Mouse (Mus musculus): ENCODE results near the gene Nhsl2. TPM values are rescaled to one million over a fixed set of nuclear protein-coding genes. Genes with fewer than 3 reads are reported as not detected.

Gene Nhsl2
- polyA plus RNA-seq, 1 experiment from 2014 or later: 4.5 TPM

GRCm38 (mm10) chrX:102036866-102037361 lies 187.7 kb downstream of the Nhsl2 start:
- H3K9me3 ChIP-seq (ENCODE audit: control insufficient read depth, low read length): no peaks in the 10 kb centered on the region
- 78% methylated on average over 3 of the region's 3 CpGs for WGBS
- no peak for ATAC-seq (ENCODE audit: low read depth)
- H3K4me3 ChIP-seq (ENCODE audit: low read depth, low read length): no peak overlapping the region
- no peak overlapping the region for H3K27ac ChIP-seq (ENCODE audit: low read depth, low read length)
- H3K4me2 ChIP-seq (ENCODE audit: low read depth, low read length): no peak overlapping the region
- no peak overlapping the region for H3K9ac ChIP-seq (replicated peaks; ENCODE audit: low read depth, low read length)
- no peaks in the 10 kb centered on the region for H3K27me3 ChIP-seq (ENCODE audit: control insufficient read depth, insufficient read depth, low read length)
- H3K4me1 ChIP-seq (ENCODE audit: control insufficient read depth, insufficient read depth, low read length): no peaks in the 10 kb centered on the region
- no peaks in the 10 kb centered on the region for H3K36me3 ChIP-seq (ENCODE audit: control insufficient read depth, insufficient read depth, low read length)

DNA sequence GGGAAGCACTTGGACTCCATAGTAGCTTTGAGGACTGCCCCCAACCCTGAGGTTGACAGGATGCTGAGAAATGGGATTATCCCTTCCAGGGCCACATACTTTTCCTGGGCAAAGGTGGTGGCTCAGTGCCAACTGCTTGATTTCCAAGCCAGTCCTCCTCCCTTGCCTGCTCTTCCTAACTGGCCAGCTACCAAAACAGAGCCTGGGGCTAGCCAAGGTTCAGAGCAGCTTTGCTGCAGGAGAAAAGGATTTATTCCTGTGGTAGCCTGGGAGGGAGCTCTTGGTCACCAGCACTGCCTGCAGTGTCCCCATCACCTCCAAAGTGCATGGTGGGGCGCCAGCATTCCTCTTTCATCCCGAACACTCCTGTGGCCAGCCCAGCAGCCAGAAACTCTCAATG lies 188.3 kb downstream of the Nhsl2 start:
- Histone ChIP-seq H3K9me3 (ENCODE audit: control insufficient read depth, low read length) (no peaks in the 10 kb centered on the region), H3K4me3 (ENCODE audit: low read depth, low read length) (no peak overlapping the region), H3K36me3 (ENCODE audit: control insufficient read depth, insufficient read depth, low read length) (no peaks in the 10 kb centered on the region), H3K27me3 (ENCODE audit: control insufficient read depth, insufficient read depth, low read length) (no peaks in the 10 kb centered on the region), H3K27ac (ENCODE audit: low read depth, low read length) (no peak overlapping the region), H3K4me1 (ENCODE audit: control insufficient read depth, insufficient read depth, low read length) (no peaks in the 10 kb centered on the region), H3K4me2 (ENCODE audit: low read depth, low read length) (no peak overlapping the region), H3K9ac (replicated peaks; ENCODE audit: low read depth, low read length) (no peak overlapping the region)
- no peak for ATAC-seq (ENCODE audit: low read depth)
- 69% methylated on average over 2 of the region's 2 CpGs for WGBS

GRCm38 (mm10) chrX:102041562-102041961 lies 192.4 kb downstream of the Nhsl2 start:
- H3K4me2 ChIP-seq (ENCODE audit: low read depth, low read length): no peak overlapping the region
- H3K9me3 ChIP-seq (ENCODE audit: control insufficient read depth, low read length): no peaks in the 10 kb centered on the region
- H3K4me1 ChIP-seq (ENCODE audit: control insufficient read depth, insufficient read depth, low read length): no peaks in the 10 kb centered on the region
- whole genome bisulfite sequencing: 69% methylated on average over 7 of the region's 7 CpGs
- H3K36me3 ChIP-seq (ENCODE audit: control insufficient read depth, insufficient read depth, low read length): no peaks in the 10 kb centered on the region
- H3K4me3 ChIP-seq (ENCODE audit: low read depth, low read length): no peak overlapping the region
- no peak overlapping the region for H3K9ac ChIP-seq (replicated peaks; ENCODE audit: low read depth, low read length)
- no peak overlapping the region for H3K27ac ChIP-seq (ENCODE audit: low read depth, low read length)
- H3K27me3 ChIP-seq (ENCODE audit: control insufficient read depth, insufficient read depth, low read length): no peaks in the 10 kb centered on the region
- no peak for ATAC-seq (ENCODE audit: low read depth)

DNA sequence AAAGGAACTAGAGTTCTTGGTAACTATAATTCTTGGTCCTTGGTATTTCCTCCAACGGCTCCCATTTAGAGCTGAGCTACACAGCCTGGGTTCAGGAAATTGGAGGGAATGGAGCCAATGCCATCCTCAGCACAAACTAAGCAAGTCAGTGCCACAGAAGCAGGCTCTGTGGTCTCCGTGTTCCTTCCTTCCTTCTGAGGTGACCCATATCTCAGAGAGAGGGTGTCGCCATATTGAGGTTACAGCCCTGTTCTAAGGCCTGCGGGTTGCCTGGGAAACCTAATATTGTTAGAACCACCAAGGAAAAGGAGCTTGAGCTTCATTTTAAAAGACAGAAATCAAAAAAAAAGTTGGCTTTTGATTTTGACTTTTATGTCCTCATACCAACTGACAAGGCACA lies 193.2 kb downstream of the Nhsl2 start:
- no peak for ATAC-seq (ENCODE audit: low read depth)
- no peak overlapping the region for H3K4me3 ChIP-seq (ENCODE audit: low read depth, low read length)
- 90% methylated on average over 4 of the region's 4 CpGs for WGBS

DNA sequence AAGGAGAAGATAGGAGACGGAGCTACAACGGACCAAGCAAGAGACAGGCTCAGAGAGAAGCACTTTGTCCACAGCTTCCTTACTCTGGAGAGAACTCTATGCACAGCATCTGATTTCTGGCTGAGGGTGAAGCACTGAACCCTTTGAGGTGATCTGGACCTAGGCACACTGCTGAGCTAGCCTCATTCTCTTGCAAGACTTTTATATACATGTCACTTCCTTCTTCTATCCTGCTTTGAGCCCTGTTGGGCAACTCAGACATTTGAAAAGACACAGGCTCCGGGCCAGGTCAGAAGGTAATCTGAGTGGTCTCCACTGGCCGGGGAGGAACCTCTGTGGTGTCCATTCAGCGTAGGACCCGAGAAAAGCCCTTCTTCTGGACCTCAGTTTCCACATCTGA lies 201.4 kb downstream of the Nhsl2 start:
- 84% methylated on average over 6 of the region's 6 CpGs for WGBS
- Histone ChIP-seq H3K4me3 (ENCODE audit: low read depth, low read length) (no peak overlapping the region), H3K36me3 (ENCODE audit: control insufficient read depth, insufficient read depth, low read length) (no peaks in the 10 kb centered on the region), H3K9me3 (ENCODE audit: control insufficient read depth, low read length) (no peaks in the 10 kb centered on the region), H3K4me1 (ENCODE audit: control insufficient read depth, insufficient read depth, low read length) (no peaks in the 10 kb centered on the region), H3K4me2 (ENCODE audit: low read depth, low read length) (no peak overlapping the region), H3K9ac (replicated peaks; ENCODE audit: low read depth, low read length) (no peak overlapping the region), H3K27ac (ENCODE audit: low read depth, low read length) (no peak overlapping the region), H3K27me3 (ENCODE audit: control insufficient read depth, insufficient read depth, low read length) (no peaks in the 10 kb centered on the region)
- no peak for ATAC-seq (ENCODE audit: low read depth)

More for the DNA sequence above, 193.2 kb downstream of the Nhsl2 start:
- Histone ChIP-seq H3K4me1 (ENCODE audit: control insufficient read depth, insufficient read depth, low read length) (no peaks in the 10 kb centered on the region), H3K36me3 (ENCODE audit: control insufficient read depth, insufficient read depth, low read length) (no peaks in the 10 kb centered on the region), H3K9ac (replicated peaks; ENCODE audit: low read depth, low read length) (no peak overlapping the region), H3K27ac (ENCODE audit: low read depth, low read length) (no peak overlapping the region), H3K4me2 (ENCODE audit: low read depth, low read length) (no peak overlapping the region), H3K27me3 (ENCODE audit: control insufficient read depth, insufficient read depth, low read length) (no peaks in the 10 kb centered on the region), H3K9me3 (ENCODE audit: control insufficient read depth, low read length) (no peaks in the 10 kb centered on the region)

DNA sequence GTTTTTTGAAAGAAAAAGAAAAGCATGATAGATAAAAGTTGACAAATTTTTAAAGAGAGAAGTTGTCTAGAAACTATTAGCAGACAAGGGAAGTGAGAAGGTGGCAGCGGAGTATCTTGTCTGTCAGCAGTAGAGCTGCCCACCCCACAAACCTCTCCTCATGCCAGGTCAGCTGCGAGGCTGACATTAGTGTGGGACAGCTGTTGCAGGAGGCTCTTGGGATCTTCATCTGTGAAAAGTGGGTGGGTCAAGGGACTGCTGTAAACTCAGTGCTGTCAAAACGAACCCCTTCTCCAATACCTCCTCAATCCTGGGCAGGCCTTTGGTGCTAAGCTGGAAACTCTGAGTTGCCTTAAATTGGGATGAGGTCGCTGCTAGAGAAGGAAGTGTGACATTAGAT lies 202.0 kb downstream of the Nhsl2 start:
- WGBS: 83% methylated on average over 4 of the region's 4 CpGs
- no peak overlapping the region for H3K27ac ChIP-seq (ENCODE audit: low read depth, low read length)
- H3K36me3 ChIP-seq (ENCODE audit: control insufficient read depth, insufficient read depth, low read length): no peaks in the 10 kb centered on the region
- no peak overlapping the region for H3K4me2 ChIP-seq (ENCODE audit: low read depth, low read length)
- H3K9me3 ChIP-seq (ENCODE audit: control insufficient read depth, low read length): no peaks in the 10 kb centered on the region
- H3K4me3 ChIP-seq (ENCODE audit: low read depth, low read length): no peak overlapping the region
- no peak for ATAC-seq (ENCODE audit: low read depth)
- no peaks in the 10 kb centered on the region for H3K27me3 ChIP-seq (ENCODE audit: control insufficient read depth, insufficient read depth, low read length)
- no peaks in the 10 kb centered on the region for H3K4me1 ChIP-seq (ENCODE audit: control insufficient read depth, insufficient read depth, low read length)
- H3K9ac ChIP-seq (replicated peaks; ENCODE audit: low read depth, low read length): no peak overlapping the region

- H3K9me3 ChIP-seq (ENCODE audit: control insufficient read depth, low read length): no peaks in the 10 kb centered on the region
- no peaks in the 10 kb centered on the region for H3K4me1 ChIP-seq (ENCODE audit: control insufficient read depth, insufficient read depth, low read length)
- H3K4me2 ChIP-seq (ENCODE audit: low read depth, low read length): no peak overlapping the region
- 87% methylated on average over 2 of the region's 2 CpGs for WGBS
- H3K9ac ChIP-seq (replicated peaks; ENCODE audit: low read depth, low read length): no peak overlapping the region
- H3K36me3 ChIP-seq (ENCODE audit: control insufficient read depth, insufficient read depth, low read length): no peaks in the 10 kb centered on the region
- no peak overlapping the region for H3K27ac ChIP-seq (ENCODE audit: low read depth, low read length)
- no peak overlapping the region for H3K4me3 ChIP-seq (ENCODE audit: low read depth, low read length)
- no peaks in the 10 kb centered on the region for H3K27me3 ChIP-seq (ENCODE audit: control insufficient read depth, insufficient read depth, low read length)
- no peak for ATAC-seq (ENCODE audit: low read depth)
Observed at GRCm38 (mm10) chrX:102053371-102053770, 204.2 kb downstream of the Nhsl2 start.

- ATAC-seq (ENCODE audit: low read depth): no peak
- no peaks in the 10 kb centered on the region for H3K9me3 ChIP-seq (ENCODE audit: control insufficient read depth, low read length)
- no peaks in the 10 kb centered on the region for H3K36me3 ChIP-seq (ENCODE audit: control insufficient read depth, insufficient read depth, low read length)
- H3K4me1 ChIP-seq (ENCODE audit: control insufficient read depth, insufficient read depth, low read length): no peaks in the 10 kb centered on the region
- H3K27me3 ChIP-seq (ENCODE audit: control insufficient read depth, insufficient read depth, low read length): no peaks in the 10 kb centered on the region
- no peak overlapping the region for H3K4me2 ChIP-seq (ENCODE audit: low read depth, low read length)
- H3K4me3 ChIP-seq (ENCODE audit: low read depth, low read length): no peak overlapping the region
- 83% methylated on average over 4 of the region's 4 CpGs for WGBS
- H3K27ac ChIP-seq (ENCODE audit: low read depth, low read length): no peak overlapping the region
- no peak overlapping the region for H3K9ac ChIP-seq (replicated peaks; ENCODE audit: low read depth, low read length)
Observed at GRCm38 (mm10) chrX:102054009-102054408, 204.8 kb downstream of the Nhsl2 start.

DNA sequence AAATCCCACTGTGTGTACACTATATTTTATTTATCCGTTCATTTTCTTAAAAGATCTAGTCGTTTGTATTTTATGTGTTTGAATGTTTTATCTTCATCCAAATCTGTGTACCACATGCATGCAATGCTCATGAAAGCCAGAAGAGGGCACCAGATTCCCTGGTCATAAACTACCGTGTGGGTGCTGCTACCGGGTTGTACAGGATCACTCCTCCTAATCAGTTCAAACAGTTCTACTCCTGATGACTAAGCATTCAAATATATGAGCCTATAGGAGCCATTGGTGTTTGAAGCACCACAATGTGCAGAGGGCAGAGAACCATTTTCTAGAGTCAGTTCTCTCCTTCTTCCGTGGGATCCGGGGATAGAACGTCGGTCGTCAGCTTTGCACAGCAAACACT lies 210.3 kb downstream of the Nhsl2 start:
- H3K9me3 ChIP-seq (ENCODE audit: control insufficient read depth, low read length): no peaks in the 10 kb centered on the region
- no peak overlapping the region for H3K4me3 ChIP-seq (ENCODE audit: low read depth, low read length)
- no peak overlapping the region for H3K9ac ChIP-seq (replicated peaks; ENCODE audit: low read depth, low read length)
- H3K27me3 ChIP-seq (ENCODE audit: control insufficient read depth, insufficient read depth, low read length): no peaks in the 10 kb centered on the region; the same call in 1 of the 2 replicates
- 69% methylated on average over 9 of the region's 9 CpGs for WGBS
- no peaks in the 10 kb centered on the region for H3K4me1 ChIP-seq (ENCODE audit: control insufficient read depth, insufficient read depth, low read length)
- H3K27ac ChIP-seq (ENCODE audit: low read depth, low read length): no peak overlapping the region
- no peaks in the 10 kb centered on the region for H3K36me3 ChIP-seq (ENCODE audit: control insufficient read depth, insufficient read depth, low read length)
- no peak for ATAC-seq (ENCODE audit: low read depth)
- no peak overlapping the region for H3K4me2 ChIP-seq (ENCODE audit: low read depth, low read length)

All from neural tube, embryonic 14.5 days (tissue).